ENCODE assay signal across 8 mouse cellular contexts in genomic region chr10:25140155-25140755, GRCm38 (mm10).
DNase-seq lines count a peak whose midpoint lies in the region; ATAC-seq and TF ChIP-seq lines count a peak whose summit lies in the region.

No protein-coding gene starts in this region.

- peak; percentile 79 for ATAC-seq in embryonic facial prominence, embryonic 13.5 days (ENCODE audit: insufficient number of reproducible peaks, insufficient read depth, low FRiP score, low TSS enrichment, low read depth)
- peak; percentile 89 for ATAC-seq in intestine, embryonic 16.5 days
- peak; percentile 83 for ATAC-seq in limb, embryonic 14.5 days (ENCODE audit: low FRiP score, low read depth)
- no peak for ATAC-seq in erythroid progenitor cell, adult 5-6 weeks (replicated peaks; ENCODE audit: low FRiP score, poor library complexity, severe bottlenecking)

- H3K27ac ChIP-seq in embryonic facial prominence, embryonic 13.5 days: no peak overlapping the region
- no peak overlapping the region for H3K27ac ChIP-seq in intestine, embryonic 16.5 days (ENCODE audit: low read length)
- H3K27ac ChIP-seq in limb, embryonic 14.5 days (replicated peaks; ENCODE audit: low read depth, low read length): no peak overlapping the region

- no peak overlapping the region for H3K9ac ChIP-seq in embryonic facial prominence, embryonic 13.5 days
- H3K9ac ChIP-seq in intestine, embryonic 16.5 days (ENCODE audit: low read depth, low read length): no peak overlapping the region
- no peak overlapping the region for H3K9ac ChIP-seq in limb, embryonic 14.5 days (ENCODE audit: low read depth, low read length, severe bottlenecking)

- intact Hi-C loops in left cerebral cortex, postnatal 10 days (cut with DNase I): no loop called here

- H3K4me2 ChIP-seq in embryonic facial prominence, embryonic 13.5 days: no peak overlapping the region
- no peak overlapping the region for H3K4me2 ChIP-seq in intestine, embryonic 16.5 days (ENCODE audit: low read depth, low read length)
- H3K4me2 ChIP-seq in limb, embryonic 14.5 days (replicated peaks; ENCODE audit: low read depth, low read length, severe bottlenecking): no peak overlapping the region; the same call in 1 of the 2 replicates

- no peaks in the 10 kb centered on the region for H3K36me3 ChIP-seq in embryonic facial prominence, embryonic 13.5 days
- H3K36me3 ChIP-seq in intestine, embryonic 16.5 days (ENCODE audit: control insufficient read depth, insufficient read depth, low read length): no peaks in the 10 kb centered on the region
- no peaks in the 10 kb centered on the region for H3K36me3 ChIP-seq in limb, embryonic 14.5 days (ENCODE audit: control insufficient read depth, insufficient read depth, low read length)

- WGBS in embryonic facial prominence, embryonic 13.5 days: 16% methylated on average over 14 of the region's 14 CpGs
- WGBS in intestine, embryonic 16.5 days: 23% methylated on average over 14 of the region's 14 CpGs
- WGBS in limb, embryonic 14.5 days: 15% methylated on average over 14 of the region's 14 CpGs

- no peak overlapping the region for H3K4me3 ChIP-seq in embryonic facial prominence, embryonic 13.5 days
- no peak overlapping the region for H3K4me3 ChIP-seq in intestine, embryonic 16.5 days (ENCODE audit: low read length)
- H3K4me3 ChIP-seq in limb, embryonic 14.5 days (replicated peaks; ENCODE audit: low read length): no peak overlapping the region

- TF ChIP-seq POLR2A in limb, embryonic 14.5 days (IDR thresholded peaks at IDR 0.05; ENCODE audit: borderline replicate concordance, extremely low read depth, insufficient read depth, insufficient read length): no peak

- no peaks in the 10 kb centered on the region for H3K27me3 ChIP-seq in embryonic facial prominence, embryonic 13.5 days
- H3K27me3 ChIP-seq in intestine, embryonic 16.5 days (replicated peaks; ENCODE audit: control insufficient read depth, insufficient read depth, low read length): no peaks in the 10 kb centered on the region
- no peaks in the 10 kb centered on the region for H3K27me3 ChIP-seq in limb, embryonic 14.5 days (ENCODE audit: control insufficient read depth, insufficient read depth, low read length)

- peak; percentile 36 to 81 for DNase-seq in left cerebral cortex, postnatal 10 days (ENCODE audit: extremely low spot score in 1 of 2, low spot score in 2 of 2)
- DNase-seq in left cerebral cortex, adult 9 months (ENCODE audit: low spot score in 2 of 2): no peak
- peak; percentile 59 for DNase-seq in limb, embryonic 14.5 days (ENCODE audit: low spot score)
- peak; percentile 46 for DNase-seq in ovary, postnatal 14 days (ENCODE audit: low spot score)
- no peak for DNase-seq in thymus, postnatal 14 days

- H3K4me1 ChIP-seq in embryonic facial prominence, embryonic 13.5 days: no peaks in the 10 kb centered on the region
- no peaks in the 10 kb centered on the region for H3K4me1 ChIP-seq in intestine, embryonic 16.5 days (ENCODE audit: control insufficient read depth, insufficient read depth, low read length)
- 0 out of 2 replicates have a peak, but pooled peaks cover 2% of the 10 kb centered on the region for H3K4me1 ChIP-seq in limb, embryonic 14.5 days (ENCODE audit: control insufficient read depth, insufficient read depth, low read length)

- H3K9me3 ChIP-seq in embryonic facial prominence, embryonic 13.5 days: peaks cover 3% of the 10 kb centered on the region; the same call in 1 of the 2 replicates
- no peaks in the 10 kb centered on the region for H3K9me3 ChIP-seq in intestine, embryonic 16.5 days (ENCODE audit: control insufficient read depth, low read length)
- H3K9me3 ChIP-seq in limb, embryonic 14.5 days (ENCODE audit: control insufficient read depth, low read length): no peaks in the 10 kb centered on the region

Comparison
In these comparisons a context has a peak if more than half of its experiments do, and no peak if none do; other contexts are left out.
1. DNase-seq: peak in left cerebral cortex, postnatal 10 days (2 of 2), limb, embryonic 14.5 days (single experiment) and ovary, postnatal 14 days (single experiment); none in left cerebral cortex, adult 9 months (0 of 2) and thymus, postnatal 14 days (single experiment).